Mouse (Mus musculus): Measurements from ENCODE around the gene Map3k21. TPM values are rescaled to one million over a fixed set of nuclear protein-coding genes. Genes with fewer than 3 reads are reported as not detected.

The Map3k21 gene
- total RNA-seq, 2 experiments from 2014 or later, result 0.21 to 0.41 TPM

DNA sequence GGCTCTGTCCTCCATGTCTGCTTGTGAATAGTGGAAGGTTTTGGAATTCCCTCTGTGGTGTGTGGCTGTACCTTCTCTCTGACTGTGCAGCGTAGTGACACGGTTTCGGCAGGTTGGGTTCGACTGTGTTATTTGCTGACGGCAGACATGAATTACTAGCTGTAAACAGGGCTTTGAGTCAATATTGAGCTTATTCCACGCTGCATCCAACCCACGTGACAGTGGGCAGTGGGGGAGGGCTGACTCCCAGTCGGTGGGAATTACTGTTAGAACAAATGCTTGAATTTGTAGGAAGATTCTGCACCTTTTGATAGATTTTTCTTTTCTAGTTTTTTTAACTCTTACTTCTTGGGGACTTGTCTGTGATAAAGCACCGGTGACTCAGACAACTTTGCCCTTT is 4.1 kb downstream of the Map3k21 start:
- no peak for DNase-seq

DNA sequence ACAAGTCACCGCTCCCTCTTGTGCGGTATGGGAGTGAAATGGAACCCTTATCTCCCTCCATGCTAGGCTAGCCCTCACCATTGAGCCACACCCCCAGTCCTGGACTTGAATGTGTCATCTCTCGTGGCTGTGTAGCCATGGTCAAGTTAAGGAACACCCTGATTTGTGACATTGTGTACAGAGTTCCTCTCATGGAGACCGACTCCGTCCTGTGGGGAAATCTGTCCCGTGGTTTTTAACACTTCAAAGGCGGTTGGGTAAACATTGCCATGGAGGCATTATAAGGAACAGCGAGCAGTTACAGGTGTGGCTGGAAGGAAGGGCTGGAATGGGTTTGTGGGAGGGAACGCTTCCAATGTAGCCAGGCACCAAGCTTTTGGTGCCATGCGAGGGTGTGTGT is 6.8 kb downstream of the Map3k21 start:
- no peak for DNase-seq

DNA sequence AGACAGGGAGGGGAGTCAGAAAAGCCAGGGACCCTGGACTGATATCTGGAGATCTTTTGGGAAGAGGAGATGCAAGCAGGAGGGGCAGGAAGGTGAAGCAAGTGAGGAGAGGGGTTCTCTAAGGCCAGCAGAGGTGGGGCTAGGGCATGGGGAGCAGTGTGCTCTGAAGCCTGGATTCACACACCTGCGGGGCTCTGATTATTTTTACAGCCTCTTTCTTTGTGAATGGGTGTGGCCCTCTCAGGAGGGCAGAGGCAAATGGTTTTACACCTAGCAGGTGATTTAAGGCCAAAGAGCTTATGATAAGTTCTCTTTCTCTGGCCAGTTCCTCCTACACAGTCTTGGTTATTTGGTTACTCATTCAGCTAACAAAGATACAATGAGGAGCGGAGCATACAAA is 8.5 kb downstream of the Map3k21 start:
- DNase-seq, result no peak

DNA sequence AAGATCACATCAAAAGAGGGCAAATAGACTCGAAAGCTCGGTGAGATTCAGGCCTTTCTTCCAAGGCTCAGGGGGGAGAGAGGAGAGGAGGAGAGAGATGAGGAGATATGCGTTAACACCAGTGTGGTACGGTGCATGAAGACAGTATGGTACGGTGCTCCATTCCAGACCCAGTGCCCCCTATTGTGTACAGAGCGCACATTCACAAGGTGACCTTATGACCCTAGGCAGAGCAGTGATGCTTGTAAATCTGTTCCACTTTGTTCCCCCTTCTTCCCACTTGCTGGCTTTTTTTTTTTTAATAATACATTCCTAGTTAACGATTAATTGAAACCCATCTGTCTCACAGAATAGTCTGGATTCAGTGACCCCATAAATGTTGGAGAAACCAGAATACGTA is 9.3 kb downstream of the Map3k21 start:
- no peak for DNase-seq

DNA sequence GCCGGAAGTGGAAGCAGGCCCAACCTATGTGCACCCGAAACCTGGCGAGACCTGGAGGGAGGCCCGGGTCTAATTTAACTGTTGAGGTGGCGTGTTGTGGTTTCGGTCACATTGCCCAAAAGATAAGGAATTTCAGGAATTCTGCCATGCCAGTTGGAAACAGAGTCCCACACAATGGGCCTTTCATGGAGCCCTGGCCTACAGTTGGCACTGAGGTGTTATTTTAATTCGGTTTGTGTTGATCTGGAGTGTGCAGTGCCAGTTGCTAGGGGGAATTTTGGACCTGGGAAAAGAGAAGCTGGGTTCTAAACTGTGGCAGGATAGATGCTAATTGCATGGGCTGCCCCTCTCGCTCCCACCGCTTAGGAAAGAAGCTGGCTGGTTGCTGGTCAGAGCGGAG is 10.0 kb downstream of the Map3k21 start:
- DNase-seq, result no peak

DNA sequence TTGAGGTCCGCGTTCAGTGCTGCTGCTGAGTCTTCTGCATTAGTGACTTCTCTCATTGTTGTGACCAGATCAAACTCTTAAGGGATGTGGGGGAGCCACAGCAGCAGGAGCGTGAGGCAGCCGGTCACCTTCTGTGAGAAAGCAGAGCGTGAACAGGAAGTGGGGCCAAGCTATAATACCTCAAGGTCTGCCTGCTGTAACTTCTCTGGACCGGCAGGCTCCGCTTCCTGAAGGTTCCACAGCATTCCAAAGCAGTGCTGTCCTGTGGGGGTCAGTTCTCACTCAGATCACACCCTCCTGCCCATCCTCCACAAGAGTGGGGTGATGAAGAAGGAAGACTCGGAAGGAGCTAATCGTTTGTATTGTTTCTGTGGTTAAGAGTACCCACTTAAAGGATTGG is 10.5 kb downstream of the Map3k21 start:
- DNase-seq, result no peak

DNA sequence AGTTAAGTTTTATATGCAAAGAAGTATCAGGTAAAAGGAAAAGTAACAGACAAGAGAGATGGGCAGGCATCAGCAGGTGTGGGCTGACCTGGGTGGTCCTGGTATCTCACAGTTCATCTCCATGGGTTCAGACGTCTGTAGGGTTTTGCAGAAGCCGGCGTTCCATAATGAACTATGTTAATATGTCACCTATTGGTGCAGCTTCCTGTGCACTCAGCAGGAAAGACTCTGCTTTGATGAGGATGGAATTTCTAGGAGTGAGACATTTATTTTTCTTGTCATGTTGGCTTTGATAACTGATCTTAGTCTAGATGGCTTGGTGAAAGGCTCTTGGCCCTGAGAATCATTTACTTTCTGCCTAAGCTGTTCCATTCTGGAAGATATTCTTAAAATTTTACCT is 12.1 kb downstream of the Map3k21 start:
- DNase-seq, result no peak

DNA sequence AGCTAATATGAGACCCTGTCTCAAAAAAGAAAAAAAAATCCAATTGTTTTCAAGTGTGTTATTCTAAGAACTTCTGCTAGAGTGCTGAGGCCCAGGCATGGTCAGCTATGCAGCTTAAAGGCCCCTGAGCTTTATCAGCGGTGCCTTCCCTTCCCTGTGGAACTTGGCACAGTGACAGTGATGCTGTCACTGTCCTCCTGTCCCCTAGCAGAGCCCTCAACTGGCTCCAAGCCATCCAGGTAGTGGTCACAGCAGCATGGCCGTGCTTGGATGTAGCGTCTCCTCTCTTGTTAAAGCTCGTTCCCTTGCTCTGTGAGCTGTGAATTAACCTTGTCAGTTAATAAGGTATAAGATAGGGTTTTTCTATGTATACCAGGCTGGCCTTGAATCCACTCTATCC is 16.4 kb downstream of the Map3k21 start:
- no peak for DNase-seq

DNA sequence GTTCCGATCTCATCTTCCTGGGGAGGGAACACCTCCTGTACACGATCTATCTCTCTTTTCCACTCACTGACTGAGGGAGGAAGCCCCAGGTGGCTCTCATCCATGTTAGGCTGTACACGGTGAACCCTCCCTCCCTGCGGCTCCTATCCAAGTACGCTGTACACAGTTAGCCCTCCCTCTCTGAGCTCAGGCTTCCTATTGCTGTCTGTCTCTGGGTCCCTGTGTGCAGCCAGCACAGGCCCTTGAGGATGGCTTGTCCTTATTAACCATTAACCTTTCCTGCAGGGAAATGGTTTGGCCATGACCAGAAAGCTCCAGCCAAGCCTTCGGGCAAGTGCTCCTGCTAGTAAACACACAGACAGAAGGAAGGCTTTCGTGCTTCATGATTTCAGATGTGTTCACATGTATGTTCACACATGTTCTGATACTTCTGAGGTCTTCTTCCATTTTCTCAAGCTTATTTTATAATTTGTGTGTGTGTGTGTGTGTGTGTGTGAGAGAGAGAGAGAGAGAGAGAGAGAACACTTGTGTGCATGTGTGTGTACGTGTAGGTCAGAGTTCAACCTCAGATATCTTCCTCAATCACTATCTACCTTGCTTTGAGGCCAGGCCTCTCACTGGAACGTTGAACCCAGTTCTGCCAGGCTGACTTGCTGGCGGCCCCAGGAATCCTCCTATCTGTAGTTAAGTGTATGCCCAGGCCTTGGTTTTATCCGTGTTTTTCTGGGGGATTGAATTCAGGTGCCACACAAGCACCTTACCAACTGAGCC is 20.2 kb downstream of the Map3k21 start:
- DNase-seq, result no peak

DNA sequence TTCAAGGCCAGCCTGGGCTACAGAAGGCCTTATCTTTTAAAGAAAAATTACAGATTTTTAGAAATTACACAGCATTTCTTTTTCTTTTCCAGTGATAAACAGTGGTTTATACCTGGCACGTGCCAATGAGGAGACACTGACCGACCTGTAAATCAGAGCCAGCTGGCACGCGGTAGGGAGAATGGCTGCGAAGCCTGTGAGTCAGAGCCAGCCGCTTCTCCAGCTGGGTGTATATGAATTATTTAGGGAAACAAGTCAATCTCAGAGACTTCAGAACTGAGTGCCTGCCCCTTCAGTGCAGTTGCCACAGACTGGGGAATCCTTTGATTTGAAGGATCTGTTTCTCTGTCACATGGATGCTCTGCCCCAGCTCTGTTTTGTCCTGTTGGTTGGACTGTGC is 21.6 kb downstream of the Map3k21 start:
- DNase-seq, result no peak

DNA sequence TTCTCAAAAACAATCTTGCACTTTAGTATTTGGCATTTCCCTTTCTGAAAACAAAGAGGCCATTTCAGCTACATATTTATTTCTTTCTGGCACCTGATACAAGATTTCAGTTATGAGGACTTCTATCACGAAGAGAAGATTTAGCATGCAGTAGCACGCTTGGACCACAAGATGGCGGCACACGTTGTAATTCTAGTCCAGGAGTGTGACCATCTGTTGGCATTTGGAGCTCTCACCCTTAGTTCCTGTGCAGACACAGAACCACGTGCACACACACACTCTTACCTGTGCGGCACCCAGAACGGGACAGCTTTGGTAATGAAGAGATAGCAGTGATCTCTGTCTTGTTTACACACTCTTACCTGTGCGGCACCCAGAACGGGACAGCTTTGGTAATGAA is 25.4 kb downstream of the Map3k21 start:
- peak; percentile 53 for DNase-seq

DNA sequence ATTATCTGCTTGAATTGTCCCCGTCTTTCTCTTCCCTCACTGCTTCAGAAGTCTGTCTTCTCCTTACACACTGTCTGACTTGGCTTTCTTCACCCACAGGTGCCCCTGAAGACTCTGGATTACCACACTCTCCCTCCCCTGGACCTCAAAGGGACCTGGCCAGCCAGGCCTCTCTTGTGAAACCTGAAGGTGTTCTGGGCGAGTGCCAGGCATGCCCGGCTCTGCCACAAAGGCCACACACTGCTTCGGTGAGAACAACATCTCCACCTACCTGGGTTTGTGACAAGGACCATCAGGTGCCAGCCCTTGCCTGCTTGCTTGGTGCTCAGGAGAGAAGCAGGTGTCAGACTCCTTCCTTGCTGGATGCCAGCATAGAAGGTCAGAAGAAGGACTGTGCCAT is 34.3 kb downstream of the Map3k21 start:
- DNase-seq, result no peak

DNA sequence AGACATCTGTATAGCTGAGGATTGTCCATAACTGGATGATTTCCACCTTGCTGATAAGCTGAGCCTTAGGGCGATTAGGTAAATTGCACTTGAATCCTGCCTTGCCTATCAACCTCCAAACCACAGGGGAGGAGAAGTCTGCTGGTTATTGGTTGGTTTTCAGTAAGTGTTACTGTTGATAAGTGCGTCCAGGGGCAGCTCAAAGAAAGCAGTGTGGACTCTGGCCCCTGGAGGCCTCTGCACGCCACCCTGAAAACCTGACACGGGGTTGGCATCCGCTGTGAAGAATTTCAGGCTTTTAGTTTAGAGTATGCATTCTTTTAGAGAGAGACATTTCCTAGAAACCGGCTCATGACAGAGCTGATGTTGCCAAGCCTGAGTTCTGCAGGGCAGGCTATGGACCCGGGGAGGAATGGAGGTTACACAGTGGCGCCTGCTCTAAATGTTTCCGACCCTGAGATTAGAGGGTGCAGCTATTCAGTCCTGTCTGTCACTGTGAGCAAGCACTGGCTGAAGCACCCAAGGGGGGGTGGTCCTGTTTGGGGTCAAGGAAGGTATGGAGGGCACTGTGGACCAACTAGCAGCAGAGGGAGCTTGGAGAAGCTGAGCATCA is 38.6 kb downstream of the Map3k21 start:
- no peak for DNase-seq

DNA sequence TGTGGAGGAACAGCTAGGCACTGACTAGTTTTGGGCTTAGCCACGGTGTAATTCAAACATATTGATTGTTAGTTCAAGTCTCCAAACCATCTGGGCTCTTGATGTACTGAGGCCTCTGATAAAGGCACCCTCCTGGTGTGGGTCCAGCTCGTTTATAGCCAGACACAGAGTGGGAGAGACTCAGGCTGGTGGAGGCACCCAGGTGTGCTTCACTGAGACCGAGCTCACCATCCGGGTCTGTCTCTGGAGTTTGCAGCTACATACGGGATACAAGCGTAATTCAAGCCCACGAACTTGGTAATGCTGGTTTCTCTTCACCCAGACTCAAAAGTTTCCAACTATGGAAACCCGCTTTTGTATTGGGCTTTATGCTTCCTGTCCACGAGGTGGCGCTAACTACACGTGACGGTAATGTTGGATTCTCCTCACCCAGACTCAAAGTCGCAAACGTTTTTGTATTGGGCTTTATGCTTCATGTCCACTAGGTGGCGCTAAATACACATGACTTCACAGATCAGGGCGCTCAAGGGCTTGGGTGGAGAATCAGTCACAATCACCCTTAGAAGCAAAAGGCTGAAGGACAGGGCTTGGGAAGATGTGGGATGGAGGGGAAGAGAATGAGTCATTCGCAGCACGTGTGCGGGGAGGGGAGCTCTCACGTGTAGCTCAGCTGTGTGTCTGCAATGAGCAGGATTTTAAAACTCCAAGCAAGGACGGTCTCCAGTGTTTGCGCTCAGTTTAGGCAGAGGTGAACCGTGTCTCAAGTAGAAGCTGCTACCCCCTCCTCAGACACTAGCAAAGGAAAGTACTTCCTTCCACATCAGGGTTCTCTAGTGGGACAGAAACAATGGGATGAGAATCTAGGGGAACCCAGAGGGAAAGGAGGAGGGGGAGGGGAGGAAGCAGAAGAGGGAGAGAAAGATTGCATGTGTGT is 40.0 kb downstream of the Map3k21 start:
- DNase-seq, result peak; percentile 76

DNA sequence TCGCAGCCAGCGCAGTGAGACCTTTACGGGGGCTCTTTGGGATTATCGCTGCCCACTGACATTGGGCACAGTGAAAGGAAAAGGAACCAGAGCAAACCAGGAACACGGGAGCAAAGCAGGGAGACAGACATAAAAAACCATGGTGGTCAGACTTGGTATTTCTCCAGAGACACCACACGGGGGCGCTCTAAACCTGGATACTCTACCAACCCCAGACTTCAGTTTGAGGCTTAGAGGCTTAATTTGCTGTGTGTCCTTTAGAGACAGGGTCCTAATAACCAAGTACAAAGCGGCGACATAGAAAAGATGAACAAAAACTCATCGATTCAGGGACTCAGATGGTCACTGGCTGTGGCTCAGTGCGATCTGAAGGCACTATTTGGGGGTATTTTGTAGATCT is 45.4 kb downstream of the Map3k21 start:
- peak; percentile 49 for DNase-seq

DNA sequence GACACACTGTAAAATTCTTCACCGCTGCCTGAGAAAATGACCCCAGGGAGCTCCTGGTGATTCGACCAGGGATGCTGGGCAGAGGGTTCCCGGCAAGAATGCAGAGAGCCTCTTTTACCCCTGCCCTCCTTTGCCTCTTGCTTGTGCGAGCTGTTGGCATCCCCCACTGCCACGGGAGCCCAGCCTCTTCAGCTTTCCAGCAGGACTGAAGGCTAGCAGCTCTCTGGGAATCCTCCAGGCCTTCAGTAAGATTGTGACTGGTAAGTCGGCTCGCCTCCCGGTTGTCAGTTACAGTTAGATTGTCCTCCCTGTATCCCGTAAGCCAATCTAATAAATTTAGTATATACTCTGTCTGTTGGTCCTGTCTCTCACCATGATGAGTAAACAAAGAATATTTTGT is 46.5 kb downstream of the Map3k21 start:
- DNase-seq, result no peak

DNA sequence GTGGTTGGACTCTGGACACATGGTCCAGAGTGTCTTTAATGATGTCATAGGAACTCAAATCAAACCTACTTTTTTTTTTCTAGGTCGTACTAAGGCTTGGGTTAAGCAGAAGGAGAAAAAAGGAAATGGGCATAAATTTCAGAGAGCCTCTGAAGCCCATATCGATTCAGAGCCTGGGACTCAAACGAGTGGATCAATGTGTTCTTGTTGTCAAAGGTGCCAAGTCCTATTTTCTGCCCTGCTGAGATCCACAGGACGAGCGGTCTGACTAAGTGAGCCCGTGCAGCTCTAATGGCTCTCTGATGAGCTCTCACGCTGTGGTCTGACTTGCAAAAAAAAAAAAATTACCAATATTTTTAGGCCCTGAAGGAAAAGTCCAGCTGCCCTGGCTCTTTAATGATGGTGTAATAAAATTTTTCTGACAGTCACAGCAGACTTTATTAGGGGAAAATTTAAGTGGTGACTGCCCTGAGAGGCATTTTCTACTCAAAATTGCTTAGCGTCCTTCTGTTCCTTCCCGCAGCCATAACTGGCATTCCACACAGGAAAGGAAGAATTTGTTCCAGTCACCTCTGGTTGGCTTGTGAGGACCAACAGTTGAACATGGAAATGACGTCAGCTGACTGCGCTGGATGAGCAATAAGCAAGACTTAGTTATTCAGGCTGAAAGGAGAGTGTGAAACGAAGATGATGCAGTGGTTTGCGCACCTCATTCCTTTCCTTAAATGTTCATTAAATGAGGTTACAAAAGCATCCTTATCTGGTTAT is 47.2 kb downstream of the Map3k21 start:
- DNase-seq, result no peak

DNA sequence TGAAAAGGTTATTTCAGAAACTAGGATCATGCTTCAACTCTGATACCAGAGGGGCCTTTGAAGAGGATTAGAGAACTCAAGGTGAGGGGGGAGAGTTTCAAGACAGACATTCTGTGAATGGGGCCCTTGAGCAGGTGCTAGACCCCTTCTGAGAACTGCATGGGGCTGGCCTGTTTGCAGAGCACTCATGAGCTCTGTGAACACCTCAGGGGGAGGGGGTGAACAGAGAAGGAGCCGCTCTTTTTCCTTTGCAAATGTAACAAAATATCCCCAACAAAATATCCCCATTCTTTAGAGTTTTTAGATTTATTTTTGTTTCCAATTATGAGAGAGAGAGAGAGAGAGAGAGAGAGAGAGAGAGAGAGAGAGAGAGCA is 47.7 kb downstream of the Map3k21 start:
- DNase-seq, result no peak

DNA sequence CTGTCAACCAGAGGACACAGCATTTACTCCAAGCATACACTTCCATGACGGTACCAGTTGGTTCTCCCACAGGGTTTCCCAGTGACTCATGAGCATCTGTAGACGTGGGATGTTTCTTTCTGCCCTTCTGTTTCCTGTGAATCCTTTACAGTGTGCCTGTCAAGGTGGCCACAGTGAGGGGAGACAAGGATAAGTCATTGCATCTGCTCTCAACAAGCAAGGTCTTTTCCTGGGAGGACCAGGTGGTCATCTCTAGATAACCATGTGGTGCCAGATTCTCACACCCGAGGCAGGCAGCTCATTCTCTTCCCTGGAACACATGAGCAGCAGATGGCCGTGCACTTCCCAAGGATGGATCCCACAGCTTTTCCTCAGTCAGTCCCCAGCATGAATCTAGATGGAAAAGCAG is 49.1 kb downstream of the Map3k21 start:
- DNase-seq, result no peak

DNA sequence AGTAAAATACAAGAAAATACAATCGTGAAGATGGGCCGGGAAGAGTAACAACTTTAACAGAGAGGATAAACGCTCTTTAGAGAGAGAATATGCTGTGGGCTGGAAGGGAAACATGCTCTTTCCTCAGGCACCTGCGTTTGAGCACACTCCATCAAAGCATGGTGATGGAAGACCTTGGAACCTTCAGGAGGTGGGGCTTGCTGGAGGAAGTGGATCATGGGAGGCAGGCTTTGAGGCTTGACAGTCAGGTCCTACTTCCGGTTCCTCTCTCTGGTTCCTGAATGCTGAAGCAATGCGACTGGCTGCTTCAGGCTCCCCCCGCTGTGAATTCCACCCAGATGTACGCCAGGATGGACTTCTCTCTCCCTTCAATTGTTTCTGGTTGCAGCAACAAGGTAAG is 49.8 kb downstream of the Map3k21 start:
- no peak for DNase-seq

DNA sequence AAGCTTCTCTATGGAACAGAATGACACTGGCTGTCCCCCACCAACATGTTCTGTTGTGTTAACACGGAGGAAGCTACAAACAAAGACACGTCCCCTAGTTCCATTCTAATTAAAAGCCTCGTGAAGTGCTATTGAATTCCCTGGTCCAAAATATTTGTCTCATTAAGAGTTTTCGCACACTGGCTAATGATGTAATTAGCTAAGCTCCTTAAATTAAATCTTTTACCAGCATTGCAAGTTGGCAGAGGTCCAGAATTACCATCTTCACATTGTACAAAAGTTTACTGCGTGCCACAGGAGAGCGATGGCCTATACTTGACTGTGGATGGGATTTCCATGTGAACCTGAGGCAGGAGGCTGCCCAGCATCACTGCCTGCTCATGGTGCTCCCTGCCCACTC is 51.5 kb downstream of the Map3k21 start:
- no peak for DNase-seq

DNA sequence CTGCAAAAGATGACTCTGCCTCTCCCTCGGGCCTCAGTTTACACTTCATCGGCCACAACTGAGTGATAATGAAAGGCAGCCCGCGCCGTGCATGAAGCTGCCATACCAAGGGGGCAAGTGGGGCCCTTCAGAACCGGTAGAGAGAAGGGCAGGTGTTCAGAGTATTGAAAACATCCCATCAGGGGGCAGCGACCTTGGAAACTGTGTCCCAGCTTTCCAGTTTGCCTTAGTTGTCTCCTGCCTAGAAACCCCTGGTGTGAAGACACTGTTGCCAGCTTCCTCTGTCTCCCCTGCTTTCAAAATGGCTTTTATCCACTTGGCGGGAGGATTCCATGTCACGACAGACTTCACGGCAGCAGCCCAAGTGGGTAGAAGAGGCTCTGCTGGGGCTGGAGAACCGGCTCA is 53.6 kb downstream of the Map3k21 start:
- no peak for DNase-seq

Measured in gastrocnemius, postnatal 10 days (tissue).